Mouse (Mus musculus) midbrain, embryonic 13.5 days (tissue): Measurements from ENCODE around the gene Cry2. TPM values are rescaled to one million over a fixed set of nuclear protein-coding genes. Genes with fewer than 3 reads are reported as not detected.

ENCODE experiments used
- ATAC-seq: fragments of 200-750 bp; cut with Nextera tagmentation; 2 replicates; pipeline ENCODE4 v1.8.0; 2017; ENCODE audit warnings: mild to moderate bottlenecking, moderate TSS enrichment, moderate library complexity
- H3K27ac ChIP-seq: fragments of 300-500 bp; sonication (generic); 2 replicates; pipeline ENCODE4 v1.5.1; 2015; ENCODE audit warnings: inconsistent platforms, mild to moderate bottlenecking, moderate library complexity
- H3K27me3 ChIP-seq: fragments of 300-500 bp; sonication (generic); 2 replicates; pipeline ENCODE4 v1.6.1; 2015; ENCODE audit warnings: mild to moderate bottlenecking, inconsistent platforms
- H3K36me3 ChIP-seq: fragments of 300-500 bp; sonication (generic); 2 replicates; pipeline ENCODE4 v1.6.1; 2015; ENCODE audit warnings: mild to moderate bottlenecking, inconsistent platforms
- H3K4me1 ChIP-seq: fragments of 300-500 bp; sonication (generic); replicated peaks from 2 replicates; pipeline ENCODE4 v1.6.1; 2015; ENCODE audit warnings: inconsistent platforms
- H3K4me2 ChIP-seq: fragments of 300-500 bp; sonication (generic); replicated peaks from 2 replicates; pipeline ENCODE4 v1.6.1; 2015; ENCODE audit warnings: moderate library complexity, mild to moderate bottlenecking, inconsistent platforms
- H3K4me3 ChIP-seq: fragments of 300-500 bp; sonication (generic); replicated peaks from 2 replicates; pipeline ENCODE4 v1.5.1; 2015; ENCODE audit warnings: mild to moderate bottlenecking, inconsistent platforms
- H3K9ac ChIP-seq: fragments of 300-500 bp; sonication (generic); replicated peaks from 2 replicates; pipeline ENCODE4 v1.6.1; 2015; ENCODE audit warnings: mild to moderate bottlenecking, inconsistent platforms
- H3K9me3 ChIP-seq: fragments of 300-500 bp; sonication (generic); 2 replicates; pipeline ENCODE4 v1.6.1; 2016; ENCODE audit warnings: mild to moderate bottlenecking, inconsistent platforms
- WGBS: fragments of 180-500 bp; shearing (Covaris S2); methylation state at CpG from one replicate; pipeline ENCODE4 v1.1.7; 2015; 5-methylcytosine and 5-hydroxymethylcytosine counted together
- microRNA-seq: library from miRNA; unstranded; fragments of <30 nt; microRNA quantifications from one replicate; pipeline ENCODE4, GENCODE M21; 2016
- polyA plus RNA-seq: library from polyadenylated mRNA; unstranded; fragments of >200 nt; fragmentation: Nextera tagmentation; extraction: Ambion mirVana; gene quantifications from 2 replicates; pipeline ENCODE4 v1.2.1, GENCODE M21; 2015

The Cry2 gene
- polyA plus RNA-seq, 1 experiment from 2014 or later, result 35.8 TPM

DNA sequence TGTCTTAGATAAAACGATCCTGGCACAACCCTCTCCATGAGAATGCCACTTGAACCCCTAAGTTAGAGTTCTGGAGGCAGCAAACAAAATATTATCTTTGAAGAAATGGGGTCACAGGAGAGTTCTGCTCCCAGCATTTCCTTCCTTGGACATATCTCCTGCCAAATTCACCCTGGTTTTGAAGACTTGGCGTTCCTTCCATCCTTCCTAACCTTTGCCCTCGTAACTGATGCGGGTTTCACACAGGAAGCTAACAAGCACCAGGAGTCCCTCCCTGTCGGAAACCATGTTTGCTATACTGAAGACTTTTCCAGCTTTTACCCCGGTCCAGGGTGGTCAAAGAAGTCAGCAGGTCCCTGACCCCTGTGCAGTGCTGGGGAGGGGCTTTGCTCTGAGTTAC, 79.6 kb downstream of the Cry2 start:
- Histone ChIP-seq H3K27ac (no peak overlapping the region), H3K4me3 (no peak overlapping the region), H3K36me3 (peaks cover 68% of the 10 kb centered on the region), H3K27me3 (no peaks in the 10 kb centered on the region), H3K9ac (no peak overlapping the region), H3K9me3 (no peaks in the 10 kb centered on the region), H3K4me1 (peaks cover 7% of the 10 kb centered on the region; the same call in 1 of the 2 replicates), H3K4me2 (no peak overlapping the region)
- no peak for ATAC-seq
- 73% methylated on average over 6 of the region's 6 CpGs for whole genome bisulfite sequencing

Small RNAs within 50 kb of the gene (microRNA-seq; reads per million reads assigned to microRNA genes)
- not detected for gene Mir7000

Other genes starting within 250 kb of the Cry2 start
- 32.8 and 36.0 TPM in 2 replicates for gene Pex16, start 59.4 kb downstream of the Cry2 start, polyA plus RNA-seq
- 1.5 and 2.5 TPM in 2 replicates for gene Large2, start 59.2 kb downstream of the Cry2 start, polyA plus RNA-seq
- 8.0 and 8.9 TPM in 2 replicates for gene 1700029I15Rik, start 51.5 kb downstream of the Cry2 start, polyA plus RNA-seq
- 86.9 and 111 TPM in 2 replicates for gene Mapk8ip1, start 32.8 kb downstream of the Cry2 start, polyA plus RNA-seq
- gene Slc35c1, start 26.5 kb upstream of the Cry2 start, polyA plus RNA-seq, result 8.9 and 10.6 TPM in 2 replicates
- 26.2 and 35.4 TPM in 2 replicates for gene Chst1, start 165.7 kb upstream of the Cry2 start, polyA plus RNA-seq